Mouse (Mus musculus) E14TG2a.4 (cell line): ENCODE data around the gene Gps1.
A peak's percentile ranks its signal among the peaks of the same experiment; 100 is the strongest.

ENCODE experiments used
- H3K27me3 ChIP-seq: 2 replicates; pipeline ENCODE4 v1.6.1; 2014; ENCODE audit warnings: low read length, control low read depth; ENCODE audit not compliant: insufficient read depth
- H3K36me3 ChIP-seq: 2 replicates; pipeline ENCODE4 v1.6.1; 2014; ENCODE audit warnings: low read length, control low read depth; ENCODE audit not compliant: insufficient read depth
- H3K4me1 ChIP-seq: replicated peaks from 2 replicates; pipeline ENCODE4 v1.6.1; 2014; ENCODE audit warnings: low read depth, low read length, control low read depth
- H3K4me3 ChIP-seq: replicated peaks from 2 replicates; pipeline ENCODE4 v1.5.1; 2014; ENCODE audit warnings: mild to moderate bottlenecking, low read length
- H3K9me3 ChIP-seq: 2 replicates; pipeline ENCODE4 v1.6.1; 2014; ENCODE audit warnings: low read length, control low read depth
- CTCF ChIP-seq: conservative IDR thresholded peaks from 2 replicates; pipeline ENCODE4 v1.5.1; 2014; ENCODE audit warnings: low read length
- NANOG ChIP-seq: IDR thresholded peaks from 2 replicates; pipeline ENCODE4 v1.6.1; 2014; ENCODE audit warnings: borderline replicate concordance, low read length, mixed read lengths
- POU5F1 ChIP-seq: IDR thresholded peaks from 2 replicates; pipeline ENCODE4 v1.6.1; 2014; ENCODE audit warnings: low read length, borderline replicate concordance

The Gps1 gene

GRCm38 (mm10) chr11:120823551-120823947 is 39.5 kb downstream of the Gps1 start:
- Histone ChIP-seq H3K4me1 (peaks cover 82% of the 10 kb centered on the region), H3K36me3 (peaks cover 47% of the 10 kb centered on the region), H3K4me3 (peak overlapping the region; percentile 96), H3K27me3 (no peaks in the 10 kb centered on the region), H3K9me3 (no peaks in the 10 kb centered on the region)
- TF ChIP-seq POU5F1 (no peak), CTCF (no peak)

- no peak for TF ChIP-seq POU5F1
- TF ChIP-seq NANOG, result no peak
- no peak for TF ChIP-seq CTCF
- Histone ChIP-seq H3K27me3 (no peaks in the 10 kb centered on the region), H3K36me3 (peaks cover 41% of the 10 kb centered on the region), H3K4me1 (peaks cover 76% of the 10 kb centered on the region), H3K9me3 (no peaks in the 10 kb centered on the region), H3K4me3 (peak within 1 kb of the TSS; percentile 96)
Measured at GRCm38 (mm10) chr11:120823956-120824786, 40.1 kb downstream of the Gps1 start, which contains the start of gene Fasn. TSS of gene Fasn (minus strand) at chr11:120824547.

GRCm38 (mm10) chr11:120824787-120825288 is 40.8 kb downstream of the Gps1 start:
- peaks cover 34% of the 10 kb centered on the region for H3K36me3 ChIP-seq
- H3K27me3 ChIP-seq, result no peaks in the 10 kb centered on the region
- H3K4me1 ChIP-seq, result peaks cover 69% of the 10 kb centered on the region
- no peak for TF ChIP-seq POU5F1
- TF ChIP-seq CTCF, result no peak
- no peak for TF ChIP-seq NANOG
- peak overlapping the region; percentile 96 for H3K4me3 ChIP-seq
- no peaks in the 10 kb centered on the region for H3K9me3 ChIP-seq

GRCm38 (mm10) chr11:120825289-120825863 is 41.3 kb downstream of the Gps1 start:
- Histone ChIP-seq H3K4me3 (peak overlapping the region; percentile 96), H3K36me3 (peaks cover 29% of the 10 kb centered on the region), H3K27me3 (no peaks in the 10 kb centered on the region), H3K9me3 (no peaks in the 10 kb centered on the region), H3K4me1 (peaks cover 63% of the 10 kb centered on the region)
- TF ChIP-seq CTCF (no peak), NANOG (no peak), POU5F1 (no peak)

GRCm38 (mm10) chr11:120826016-120826953 is 42.2 kb downstream of the Gps1 start:
- Histone ChIP-seq H3K9me3 (no peaks in the 10 kb centered on the region), H3K27me3 (no peaks in the 10 kb centered on the region), H3K4me1 (peaks cover 56% of the 10 kb centered on the region), H3K36me3 (peaks cover 19% of the 10 kb centered on the region), H3K4me3 (no peak overlapping the region)
- TF ChIP-seq NANOG, result no peak
- TF ChIP-seq POU5F1, result no peak
- TF ChIP-seq CTCF, result no peak

GRCm38 (mm10) chr11:120828416-120828815 is 44.3 kb downstream of the Gps1 start:
- Histone ChIP-seq H3K27me3 (no peaks in the 10 kb centered on the region), H3K4me3 (no peak overlapping the region), H3K9me3 (no peaks in the 10 kb centered on the region), H3K36me3 (no peaks in the 10 kb centered on the region), H3K4me1 (peaks cover 36% of the 10 kb centered on the region)
- TF ChIP-seq NANOG (no peak), POU5F1 (no peak), CTCF (no peak)

- peaks cover 44% of the 10 kb centered on the region for H3K4me1 ChIP-seq
- H3K4me3 ChIP-seq, result no peak overlapping the region
- H3K9me3 ChIP-seq, result no peaks in the 10 kb centered on the region
- no peaks in the 10 kb centered on the region for H3K36me3 ChIP-seq
- no peak for TF ChIP-seq POU5F1
- TF ChIP-seq NANOG, result no peak
- no peak for TF ChIP-seq CTCF
- no peaks in the 10 kb centered on the region for H3K27me3 ChIP-seq
Measured at GRCm38 (mm10) chr11:120829757-120830532, 45.9 kb downstream of the Gps1 start.

- no peaks in the 10 kb centered on the region for H3K9me3 ChIP-seq
- H3K36me3 ChIP-seq, result no peaks in the 10 kb centered on the region
- TF ChIP-seq POU5F1 (no peak), NANOG (no peak), CTCF (no peak)
- peaks cover 36% of the 10 kb centered on the region for H3K4me1 ChIP-seq
- no peaks in the 10 kb centered on the region for H3K27me3 ChIP-seq
- H3K4me3 ChIP-seq, result no peak overlapping the region
Measured at GRCm38 (mm10) chr11:120830686-120831085, 46.6 kb downstream of the Gps1 start.
